In the genomic region with DNA sequence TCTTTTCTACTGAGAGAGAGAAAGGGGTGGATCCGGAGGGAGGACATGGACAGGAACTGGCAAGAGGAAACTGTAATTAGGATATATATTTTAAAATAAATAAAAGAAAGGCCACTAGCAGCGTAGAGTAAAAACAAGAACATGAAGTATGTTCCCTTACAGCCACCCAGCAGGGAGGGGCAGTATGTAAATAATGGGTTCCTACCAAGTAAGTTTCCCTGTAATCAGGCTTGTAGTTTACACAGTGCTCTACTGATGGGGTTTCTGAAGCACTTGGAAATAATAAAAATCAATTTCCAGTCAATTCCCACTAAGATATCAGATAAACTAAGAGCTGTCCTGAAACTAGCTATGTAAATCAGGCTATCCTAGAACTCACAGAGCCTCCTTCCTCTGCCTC, we compare ENCODE assay signal across 31 mouse cellular contexts. TPM values are rescaled to one million over a fixed set of nuclear protein-coding genes. Genes with fewer than 3 reads are reported as not detected.
DNase-seq lines count a peak whose midpoint lies in the region; ATAC-seq and TF ChIP-seq lines count a peak whose summit lies in the region.
"Had no signal": no experiment of that assay in that cellular context is flagged by ENCODE, and none has a peak within 500 bp of the region (broad histone marks: within the 10 kb centered on the region; RNA-seq: fewer than 3 reads in every experiment).

No protein-coding gene starts in this region.

- DNase-seq in heart, adult 11 months = peak; percentile 29
- no peak for DNase-seq in heart, postnatal 14 days
- DNase-seq in lung, postnatal 0 days (ENCODE audit: low spot score) = no peak
- DNase-seq in lung, postnatal 4 days = no peak
- DNase-seq in stomach, postnatal 0 days (ENCODE audit: low spot score) = peak; percentile 35
- DNase-seq: adrenal gland, adult 8-10 months; adrenal gland, postnatal 14 days; adrenal gland, postnatal 36 days; B cell, adult 2 months; cerebellum, adult 18-20 months; cerebellum, adult 8-10 months; cerebellum, adult 9-11 months; cerebellum, postnatal 14 days; cerebellum, postnatal 36 days; embryo, embryonic 11 days; forebrain, postnatal 0 days had no signal

- TF ChIP-seq CTCF in lung, postnatal 0 days (IDR thresholded peaks at IDR 0.05) = no peak
- TF ChIP-seq CTCF in stomach, postnatal 0 days (IDR thresholded peaks at IDR 0.05; ENCODE audit: low read depth) = no peak

- H3K27me3 ChIP-seq in lung, postnatal 0 days (replicated peaks; ENCODE audit: insufficient read depth, low read length) = no peaks in the 10 kb centered on the region
- no peaks in the 10 kb centered on the region for H3K27me3 ChIP-seq in stomach, postnatal 0 days (ENCODE audit: control insufficient read depth, insufficient read depth, low read length)
- H3K27me3 ChIP-seq in forebrain, embryonic 16.5 days (replicated peaks; ENCODE audit: control insufficient read depth, insufficient read depth, low read length) = no peaks in the 10 kb centered on the region
- H3K27me3 ChIP-seq: CH12.LX; embryonic facial prominence, embryonic 13.5 days; embryonic facial prominence, embryonic 15.5 days; forebrain, embryonic 12.5 days; Patski had no signal

- ATAC-seq in lung, postnatal 0 days = peak; percentile 53; the same call in 1 of the 2 replicates
- ATAC-seq in stomach, postnatal 0 days (ENCODE audit: low FRiP score, low TSS enrichment) = peak; percentile 85
- ATAC-seq in forebrain, embryonic 16.5 days = no peak
- ATAC-seq: activated CD4-positive, CD25-positive, alpha-beta regulatory T cell, adult 4 months; CD4-positive, CD25-positive, alpha-beta regulatory T cell, adult 4 months; forebrain, embryonic 14.5 days; forebrain, postnatal 0 days; Patski had no signal

- no peaks in the 10 kb centered on the region for H3K9me3 ChIP-seq in lung, postnatal 0 days (ENCODE audit: low read length)
- no peaks in the 10 kb centered on the region for H3K9me3 ChIP-seq in stomach, postnatal 0 days (ENCODE audit: control insufficient read depth, low read length)
- no peaks in the 10 kb centered on the region for H3K9me3 ChIP-seq in forebrain, embryonic 16.5 days (ENCODE audit: control insufficient read depth, low read length)
- H3K9me3 ChIP-seq: embryonic facial prominence, embryonic 13.5 days; embryonic facial prominence, embryonic 15.5 days; forebrain, embryonic 10.5 days; forebrain, embryonic 12.5 days; G1E had no signal

- H3K27ac ChIP-seq in lung, postnatal 0 days (ENCODE audit: low read length) = no peak overlapping the region
- H3K27ac ChIP-seq in stomach, postnatal 0 days (replicated peaks) = no peak overlapping the region
- no peak overlapping the region for H3K27ac ChIP-seq in forebrain, embryonic 16.5 days (ENCODE audit: low read length)
- H3K27ac ChIP-seq: embryonic facial prominence, embryonic 13.5 days; embryonic facial prominence, embryonic 15.5 days; forebrain, embryonic 10.5 days; forebrain, embryonic 12.5 days had no signal

- H3K9ac ChIP-seq in lung, postnatal 0 days (replicated peaks; ENCODE audit: low read depth) = no peak overlapping the region
- no peak overlapping the region for H3K9ac ChIP-seq in stomach, postnatal 0 days (ENCODE audit: low read length)
- H3K9ac ChIP-seq in forebrain, embryonic 16.5 days (replicated peaks; ENCODE audit: low read depth, low read length) = no peak overlapping the region
- H3K9ac ChIP-seq: embryonic facial prominence, embryonic 13.5 days; embryonic facial prominence, embryonic 15.5 days; forebrain, embryonic 12.5 days; forebrain, postnatal 0 days had no signal

- WGBS in lung, postnatal 0 days = 25% methylated on average over 2 of the region's 2 CpGs
- 46% methylated on average over 2 of the region's 2 CpGs for WGBS in stomach, postnatal 0 days
- WGBS in forebrain, embryonic 16.5 days = 84% methylated on average over 2 of the region's 2 CpGs

- intact Hi-C loops in heart, postnatal 14 days (cut with DNase I) = no loop called here

- 0 out of 2 replicates have a peak, but pooled peaks have one; percentile 14 for TF ChIP-seq EP300 in lung, postnatal 0 days (IDR thresholded peaks at IDR 0.05)
- no peak for TF ChIP-seq EP300 in stomach, postnatal 0 days (optimal IDR thresholded peaks at IDR 0.05)

- H3K4me2 ChIP-seq in lung, postnatal 0 days (replicated peaks; ENCODE audit: low read depth, low read length) = no peak overlapping the region
- H3K4me2 ChIP-seq in stomach, postnatal 0 days (replicated peaks; ENCODE audit: low read depth) = no peak overlapping the region
- H3K4me2 ChIP-seq in forebrain, embryonic 16.5 days (ENCODE audit: low read length) = no peak overlapping the region
- H3K4me2 ChIP-seq: embryonic facial prominence, embryonic 13.5 days; embryonic facial prominence, embryonic 15.5 days; forebrain, embryonic 12.5 days had no signal

- H3K36me3 ChIP-seq in lung, postnatal 0 days (ENCODE audit: insufficient read depth, low read length) = no peaks in the 10 kb centered on the region
- H3K36me3 ChIP-seq in stomach, postnatal 0 days (ENCODE audit: control insufficient read depth, insufficient read depth, low read length) = no peaks in the 10 kb centered on the region
- H3K36me3 ChIP-seq in forebrain, embryonic 16.5 days (ENCODE audit: control insufficient read depth, insufficient read depth) = no peaks in the 10 kb centered on the region
- H3K36me3 ChIP-seq: embryonic facial prominence, embryonic 13.5 days; embryonic facial prominence, embryonic 15.5 days; forebrain, embryonic 10.5 days; forebrain, embryonic 12.5 days; G1E had no signal

- no peak overlapping the region for H3K4me3 ChIP-seq in lung, postnatal 0 days (ENCODE audit: low read depth, low read length)
- H3K4me3 ChIP-seq in stomach, postnatal 0 days (ENCODE audit: low read depth, low read length) = no peak overlapping the region
- H3K4me3 ChIP-seq in forebrain, embryonic 16.5 days (replicated peaks; ENCODE audit: low read length) = no peak overlapping the region
- H3K4me3 ChIP-seq: embryonic facial prominence, embryonic 13.5 days; embryonic facial prominence, embryonic 15.5 days; erythroblast, embryonic 14.5 days; forebrain, embryonic 10.5 days; forebrain, embryonic 12.5 days had no signal

- H3K4me1 ChIP-seq in lung, postnatal 0 days (ENCODE audit: insufficient read depth, low read depth, low read length) = no peaks in the 10 kb centered on the region
- H3K4me1 ChIP-seq in stomach, postnatal 0 days (replicated peaks; ENCODE audit: control insufficient read depth, insufficient read depth) = 0 out of 2 replicates have a peak, but pooled peaks cover 2% of the 10 kb centered on the region
- peaks cover 21% of the 10 kb centered on the region for H3K4me1 ChIP-seq in forebrain, embryonic 16.5 days (replicated peaks; ENCODE audit: control insufficient read depth, insufficient read depth, low read length)
- H3K4me1 ChIP-seq: forebrain, embryonic 10.5 days had no signal

RNA-seq across cellular contexts. Expression of a gene that starts 47.1 kb away (rescaled TPM):
- under 1 TPM in 1 of 2 experiments, not detected in 1; 0.49 TPM for total RNA-seq in heart, postnatal 14 days (2021)
- 11.0 TPM in 2 replicates for polyA plus RNA-seq in lung, postnatal 0 days (2015; fragmentation: Nextera tagmentation; extraction: Ambion mirVana)
- polyA plus RNA-seq in stomach, postnatal 0 days (2015; fragmentation: Nextera tagmentation; extraction: Ambion mirVana) = 64.5 and 64.7 TPM in 2 replicates
- polyA plus RNA-seq in forebrain, embryonic 16.5 days (2015; fragmentation: Nextera tagmentation; extraction: Ambion mirVana) = 0.20 TPM in 1 of 2 replicates, not detected in the other
- total RNA-seq: CH12.LX had no signal
- polyA plus RNA-seq: G1E had no signal

RNA-seq across cellular contexts. Expression of a gene that starts 50.6 kb away (rescaled TPM):
- under 1 TPM in 1 of 2 experiments, not detected in 1; 0.29 TPM for total RNA-seq in heart, postnatal 14 days (2021)
- polyA plus RNA-seq in lung, postnatal 0 days (2015; fragmentation: Nextera tagmentation; extraction: Ambion mirVana) = 0.05 TPM in 1 of 2 replicates, not detected in the other
- polyA plus RNA-seq in stomach, postnatal 0 days (2015; fragmentation: Nextera tagmentation; extraction: Ambion mirVana) = 0.06 TPM in 1 of 2 replicates, not detected in the other
- polyA plus RNA-seq in forebrain, embryonic 16.5 days (2015; fragmentation: Nextera tagmentation; extraction: Ambion mirVana) = not detected in 2 replicates
- total RNA-seq: adrenal gland, adult 18-20 months; adrenal gland, postnatal 14 days; adrenal gland, postnatal 36 days; CH12.LX; common myeloid progenitor, adult 5-6 weeks; forebrain, postnatal 0 days had no signal
- polyA plus RNA-seq: embryonic facial prominence, embryonic 11.5 days; embryonic facial prominence, embryonic 13.5 days; embryonic facial prominence, embryonic 15.5 days; erythroblast, embryonic 14.5 days; forebrain, embryonic 10.5 days; forebrain, embryonic 12.5 days; forebrain, embryonic 14.5 days; forebrain, postnatal 0 days; G1E had no signal

RNA-seq across cellular contexts. Expression of a gene that starts 57.9 kb away (rescaled TPM):
- total RNA-seq in heart, postnatal 14 days (2021) = 1 to 10 TPM in 1 of 2 experiments, under 1 TPM in 1; 0.05 to 1.0 TPM
- polyA plus RNA-seq in lung, postnatal 0 days (2015; fragmentation: Nextera tagmentation; extraction: Ambion mirVana) = 0.19 and 0.32 TPM in 2 replicates
- polyA plus RNA-seq in stomach, postnatal 0 days (2015; fragmentation: Nextera tagmentation; extraction: Ambion mirVana) = 0.16 and 0.21 TPM in 2 replicates
- polyA plus RNA-seq in forebrain, embryonic 16.5 days (2015; fragmentation: Nextera tagmentation; extraction: Ambion mirVana) = 0.13 TPM in 1 of 2 replicates, not detected in the other
- total RNA-seq: adrenal gland, postnatal 14 days; forebrain, postnatal 0 days had no signal
- polyA plus RNA-seq: erythroblast, embryonic 14.5 days; forebrain, embryonic 10.5 days; forebrain, embryonic 12.5 days; forebrain, embryonic 14.5 days; G1E had no signal

Comparison
In these comparisons a context has a peak if more than half of its experiments do, and no peak if none do; other contexts are left out.
1. DNase-seq: peak in heart, adult 11 months (single experiment) and stomach, postnatal 0 days (single experiment); none in heart, postnatal 14 days (0 of 2), lung, postnatal 0 days (single experiment) and lung, postnatal 4 days (0 of 2).
2. RNA of a gene that starts 47.1 kb away (polyA plus RNA-seq): 64.5 to 64.7 TPM in stomach, postnatal 0 days and 11.0 TPM in lung, postnatal 0 days; 0.20 TPM in forebrain, embryonic 16.5 days; every median in the first group is over 10 times any median in the second.